Mouse (Mus musculus): ENCODE results near the gene Cytl1. TPM values are rescaled to one million over a fixed set of nuclear protein-coding genes. Genes with fewer than 3 reads are reported as not detected.

The Cytl1 gene
- polyA plus RNA-seq, 1 experiment: 1.3 TPM

- no peak for DNase-seq (ENCODE audit: extremely low spot score in 1 of 2, low spot score in 1 of 2)
Measured at GRCm38 (mm10) chr5:37767231-37767630, 31.9 kb downstream of the Cytl1 start.

DNA sequence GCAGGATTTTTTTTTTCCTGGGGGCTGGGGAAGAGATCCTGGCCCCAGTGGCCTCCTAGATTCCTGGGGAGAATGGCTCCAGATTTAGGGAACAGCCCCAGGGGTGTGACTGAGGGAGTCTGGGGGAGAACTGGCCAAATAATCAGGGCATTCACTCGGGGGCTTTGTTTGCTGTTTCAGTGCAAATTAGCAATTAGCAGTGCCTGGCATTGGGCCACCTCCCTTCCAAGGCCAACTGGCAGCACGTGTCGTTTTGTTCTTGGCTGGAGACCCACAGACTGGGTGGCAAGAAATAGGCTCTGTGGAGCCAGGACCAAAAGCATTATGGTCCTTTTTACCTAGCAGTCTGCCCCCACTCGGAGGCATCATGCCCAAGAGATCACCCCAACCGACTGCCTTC, 33.7 kb downstream of the Cytl1 start:
- DNase-seq (ENCODE audit: extremely low spot score in 1 of 2, low spot score in 1 of 2): peak; percentile 53 to 84

- DNase-seq (ENCODE audit: extremely low spot score in 1 of 2, low spot score in 1 of 2): no peak
Measured at GRCm38 (mm10) chr5:37770870-37771269, 35.6 kb downstream of the Cytl1 start.

- no peak for DNase-seq (ENCODE audit: extremely low spot score in 1 of 2, low spot score in 1 of 2)
Measured at GRCm38 (mm10) chr5:37774011-37774410, 38.7 kb downstream of the Cytl1 start.

DNA sequence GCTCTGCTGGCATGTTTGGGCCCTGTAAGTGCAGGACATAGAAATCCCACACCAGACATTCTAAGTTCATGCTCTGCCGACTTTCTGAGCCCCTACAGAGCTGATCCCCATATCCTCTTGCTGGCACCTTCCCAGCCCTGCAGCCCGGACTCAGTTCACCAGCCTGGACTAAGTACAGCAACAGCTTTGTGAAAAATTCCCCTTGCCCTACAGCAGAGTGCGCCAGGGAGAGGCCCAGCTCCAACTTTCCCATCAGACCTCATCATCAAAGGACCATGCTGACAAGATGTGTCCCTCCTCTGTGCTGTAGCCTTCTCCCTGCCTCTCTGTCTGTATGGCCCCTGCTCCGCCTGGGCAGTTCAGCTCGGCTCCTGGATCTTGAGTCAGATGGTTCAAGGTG, 40.4 kb downstream of the Cytl1 start:
- no peak for DNase-seq (ENCODE audit: extremely low spot score in 1 of 2, low spot score in 1 of 2)

- DNase-seq (ENCODE audit: extremely low spot score in 1 of 2, low spot score in 1 of 2): peak in 1 of 2 experiments; percentile 21
Measured at GRCm38 (mm10) chr5:37783306-37783705, 48.0 kb downstream of the Cytl1 start.

DNA sequence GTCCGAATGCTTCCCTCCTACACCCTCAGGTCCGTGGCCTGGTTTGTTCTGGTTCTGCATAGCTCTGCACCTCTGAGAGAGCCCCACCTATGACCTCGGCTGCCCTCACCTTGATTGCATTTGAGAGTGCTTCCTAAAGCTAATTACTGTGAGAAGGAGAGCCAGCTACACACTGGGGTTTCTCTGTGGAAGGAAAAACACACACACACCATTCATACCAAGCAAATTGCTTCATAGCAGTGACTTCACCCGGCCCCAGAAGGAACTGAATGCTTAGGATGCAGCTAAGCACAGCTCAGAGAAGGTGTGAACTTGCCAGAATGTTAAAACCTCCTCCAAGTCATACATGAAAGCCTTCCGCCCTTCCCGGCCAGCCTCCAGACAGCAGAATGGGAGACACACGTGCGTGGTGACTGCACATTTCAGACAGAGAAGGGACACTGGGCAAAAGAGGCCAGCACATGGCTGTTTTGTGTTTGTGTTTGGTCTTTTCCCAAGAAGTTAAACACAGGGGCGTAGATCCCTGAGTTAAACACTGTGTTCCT, 49.6 kb downstream of the Cytl1 start:
- no peak for DNase-seq (ENCODE audit: extremely low spot score in 1 of 2, low spot score in 1 of 2)

Other genes starting within 250 kb of the Cytl1 start
- 1.8 TPM in 2 replicates for gene Stk32b, start 18.3 kb upstream of the Cytl1 start, polyA plus RNA-seq (2012; rRNA removed)
- 2.7 and 3.9 TPM in 2 replicates for gene Msx1, start 89.1 kb downstream of the Cytl1 start, polyA plus RNA-seq (2012; rRNA removed)